Mouse (Mus musculus): ENCODE measurements at regions not wholly inside any gene's neighbourhood (a gene's known extent, or its start where the extent isn't known, plus 50 kb on each side); places are given as distances from the start of the nearest gene placed in this dataset.

- no peak for DNase-seq (ENCODE audit: low spot score in 2 of 2)
Measured at GRCm38 (mm10) chr6:14298167-14298566, 426.8 kb upstream of the 2610001J05Rik start.

- DNase-seq (ENCODE audit: low spot score in 2 of 2) = no peak
Measured at GRCm38 (mm10) chr6:14297428-14297827, 426.1 kb upstream of the 2610001J05Rik start.

GRCm38 (mm10) chr6:14290843-14291242 is 419.5 kb upstream of the 2610001J05Rik start:
- DNase-seq (ENCODE audit: low spot score in 2 of 2) = no peak

- DNase-seq (ENCODE audit: low spot score in 2 of 2) = no peak
Measured at GRCm38 (mm10) chr6:14281476-14281875, 410.2 kb upstream of the 2610001J05Rik start.

- DNase-seq (ENCODE audit: low spot score in 2 of 2) = no peak
Measured at GRCm38 (mm10) chr6:14261941-14262340, 390.6 kb upstream of the 2610001J05Rik start.

- DNase-seq (ENCODE audit: low spot score in 2 of 2) = no peak
Measured at GRCm38 (mm10) chr6:14240331-14240730, 369.0 kb upstream of the 2610001J05Rik start.

- DNase-seq (ENCODE audit: low spot score in 2 of 2) = no peak
Measured at GRCm38 (mm10) chr6:14239151-14239550, 367.8 kb upstream of the 2610001J05Rik start.

- DNase-seq (ENCODE audit: low spot score in 2 of 2) = no peak
Measured at GRCm38 (mm10) chr6:14230823-14231222, 359.5 kb upstream of the 2610001J05Rik start.

GRCm38 (mm10) chr6:14207509-14207908 is 336.2 kb upstream of the 2610001J05Rik start:
- DNase-seq (ENCODE audit: low spot score in 2 of 2) = no peak

- no peak for DNase-seq (ENCODE audit: low spot score in 2 of 2)
Measured at GRCm38 (mm10) chr6:14197107-14197506, 325.8 kb upstream of the 2610001J05Rik start.

GRCm38 (mm10) chr6:14195351-14195750 is 324.0 kb upstream of the 2610001J05Rik start:
- no peak for DNase-seq (ENCODE audit: low spot score in 2 of 2)

GRCm38 (mm10) chr6:14191387-14192023 is 320.2 kb upstream of the 2610001J05Rik start:
- no peak for DNase-seq (ENCODE audit: low spot score in 2 of 2)

GRCm38 (mm10) chr6:14185921-14186420 is 314.7 kb upstream of the 2610001J05Rik start:
- DNase-seq (ENCODE audit: low spot score in 2 of 2) = no peak

- DNase-seq (ENCODE audit: low spot score in 2 of 2) = no peak
Measured at GRCm38 (mm10) chr6:14147370-14147769, 276.1 kb upstream of the 2610001J05Rik start.

GRCm38 (mm10) chr6:14146394-14146793 is 275.1 kb upstream of the 2610001J05Rik start:
- no peak for DNase-seq (ENCODE audit: low spot score in 2 of 2)

GRCm38 (mm10) chr6:14142107-14142751 is 270.9 kb upstream of the 2610001J05Rik start:
- no peak for DNase-seq (ENCODE audit: low spot score in 2 of 2)

- DNase-seq (ENCODE audit: low spot score in 2 of 2) = no peak
Measured at GRCm38 (mm10) chr6:14130392-14131144, 259.2 kb upstream of the 2610001J05Rik start.

- no peak for DNase-seq (ENCODE audit: low spot score in 2 of 2)
Measured at GRCm38 (mm10) chr6:14129394-14129793, 258.1 kb upstream of the 2610001J05Rik start.

GRCm38 (mm10) chr6:14122311-14122710 is 251.0 kb upstream of the 2610001J05Rik start:
- no peak for DNase-seq (ENCODE audit: low spot score in 2 of 2)

- DNase-seq (ENCODE audit: low spot score in 2 of 2) = no peak
Measured at GRCm38 (mm10) chr6:14121479-14121878, 250.2 kb upstream of the 2610001J05Rik start.

GRCm38 (mm10) chr6:14094907-14095306 is 223.6 kb upstream of the 2610001J05Rik start:
- no peak for DNase-seq (ENCODE audit: low spot score in 2 of 2)

- DNase-seq (ENCODE audit: low spot score in 2 of 2) = no peak
Measured at GRCm38 (mm10) chr6:14081884-14082283, 210.6 kb upstream of the 2610001J05Rik start.

All from gastrocnemius, adult 8-10 months (tissue).